Mouse (Mus musculus): Measurements from ENCODE around the gene Nsg2.
"Not testable (repeated sequence)": the region's sequence is repeated elsewhere in the genome, so short reads cannot be mapped to it uniquely, and the experiment has no call there.

Gene Nsg2

DNA sequence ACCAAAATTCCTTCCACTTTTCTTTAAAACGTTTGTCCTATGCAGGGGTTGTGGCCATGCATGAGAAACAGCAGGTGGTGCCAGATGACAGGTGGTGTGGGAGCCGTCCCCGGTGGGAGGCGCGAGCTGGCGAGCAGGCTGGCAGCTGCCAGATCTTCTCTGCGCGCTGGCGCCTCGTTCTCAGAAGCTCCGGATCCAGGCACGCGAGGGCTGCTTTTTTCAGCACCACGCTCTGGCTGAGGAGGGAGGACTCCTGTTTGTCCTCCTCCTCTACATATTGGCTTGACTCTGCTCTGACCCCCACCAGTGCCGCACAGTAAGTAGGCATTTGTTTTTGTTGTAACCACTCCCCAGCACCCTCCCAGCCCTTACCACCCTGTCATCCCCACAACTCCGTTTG lies at the start of gene Nsg2:
Nsg2 (plus strand) TSS at position 183 of the 400 bp plus-strand sequence.
- DNase-seq: peak; percentile 94 to 96

- DNase-seq: no peak
Measured at GRCm38 (mm10) chr11:31960071-31960470, 40.2 kb upstream of the Nsg2 start.

- no peak for DNase-seq
Measured at GRCm38 (mm10) chr11:31963993-31964392, 36.3 kb upstream of the Nsg2 start.

DNA sequence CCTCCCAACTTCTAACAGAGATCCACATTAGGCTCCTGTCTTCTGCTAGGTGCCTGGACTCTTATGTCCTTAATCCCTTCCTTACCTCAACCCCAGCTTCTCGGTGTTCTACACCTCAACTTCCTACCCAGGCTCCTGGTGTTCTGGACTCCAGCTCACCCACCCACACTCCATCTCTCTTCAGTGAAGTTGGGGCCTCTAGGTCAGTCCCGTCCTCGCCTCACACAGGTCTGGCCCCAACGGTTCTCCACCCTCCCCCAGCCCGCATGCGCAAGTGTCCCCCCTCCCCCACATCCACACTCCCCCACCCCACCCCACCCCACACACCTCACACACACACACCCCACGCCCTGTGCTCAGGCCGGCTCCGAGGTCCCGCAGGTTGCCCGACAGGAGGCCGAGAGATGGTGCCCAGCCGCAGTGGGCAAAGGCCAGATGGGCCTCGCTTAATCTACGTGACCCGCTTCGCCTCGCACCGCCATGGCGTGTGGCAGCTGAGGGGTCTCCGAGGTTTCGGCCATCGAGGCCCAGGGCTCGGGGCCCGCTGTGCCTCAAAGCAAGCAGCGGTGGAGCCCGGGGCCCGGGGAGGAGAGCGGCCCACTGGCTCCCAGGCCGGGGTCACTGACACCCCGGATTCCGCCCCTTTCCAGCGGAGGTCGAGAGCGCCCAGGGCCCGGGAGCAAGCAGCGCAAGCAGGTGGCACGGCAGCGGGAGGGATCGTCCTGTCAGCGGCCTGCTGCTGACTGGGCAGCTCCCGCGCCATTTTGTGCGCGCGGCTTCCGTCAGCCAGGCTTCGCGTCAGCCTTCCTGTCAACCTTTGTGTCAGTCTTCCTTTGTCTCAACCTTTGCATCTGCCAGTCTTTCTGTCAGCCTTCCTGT lies 34.8 kb upstream of the Nsg2 start, which contains the start of gene 4930524B15Rik:
4930524B15Rik (plus strand) TSS at position 337 of the 879 bp plus-strand sequence.
- DNase-seq: peak; percentile 44 to 54

GRCm38 (mm10) chr11:31974132-31974531 lies 26.1 kb upstream of the Nsg2 start:
- no peak for DNase-seq

DNA sequence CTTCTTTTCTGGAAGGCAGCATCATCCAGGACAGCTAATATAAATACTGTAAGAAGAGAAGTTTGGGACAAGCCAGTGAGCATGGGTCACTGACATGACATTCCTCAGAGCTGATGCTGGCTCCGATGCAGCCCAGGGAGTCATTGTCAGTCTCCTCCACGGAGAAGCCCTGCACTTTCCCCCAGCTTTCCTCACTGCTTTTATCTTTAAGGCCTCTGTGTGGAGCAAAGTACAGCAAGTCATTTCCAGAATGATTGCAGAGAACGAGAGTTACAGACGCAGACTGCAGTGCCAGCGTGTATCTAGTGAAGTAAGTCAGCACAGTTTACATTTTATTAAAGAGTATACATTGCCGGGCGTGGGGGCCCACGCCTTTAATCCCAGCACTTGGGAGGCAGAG lies 25.4 kb upstream of the Nsg2 start:
- no peak for DNase-seq

DNA sequence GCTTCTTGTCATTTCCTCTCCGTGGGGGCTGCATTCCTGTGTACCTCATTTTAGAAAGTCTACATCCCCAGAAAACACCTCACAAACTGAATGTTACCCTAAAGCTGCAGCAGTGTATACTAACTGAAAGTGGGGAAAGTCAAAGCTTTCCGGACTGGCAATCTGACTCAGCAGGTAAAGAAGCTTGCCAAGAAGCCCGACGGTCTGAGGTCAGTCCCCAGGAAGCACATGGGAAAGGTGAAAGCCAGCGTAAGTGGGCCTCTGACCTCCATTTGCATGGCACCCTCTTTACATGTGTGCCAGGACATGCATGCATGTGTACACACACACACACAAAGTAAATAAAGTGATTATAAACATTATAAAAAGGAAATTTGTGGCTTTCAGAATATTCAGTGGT lies 24.6 kb upstream of the Nsg2 start:
- no peak for DNase-seq

DNA sequence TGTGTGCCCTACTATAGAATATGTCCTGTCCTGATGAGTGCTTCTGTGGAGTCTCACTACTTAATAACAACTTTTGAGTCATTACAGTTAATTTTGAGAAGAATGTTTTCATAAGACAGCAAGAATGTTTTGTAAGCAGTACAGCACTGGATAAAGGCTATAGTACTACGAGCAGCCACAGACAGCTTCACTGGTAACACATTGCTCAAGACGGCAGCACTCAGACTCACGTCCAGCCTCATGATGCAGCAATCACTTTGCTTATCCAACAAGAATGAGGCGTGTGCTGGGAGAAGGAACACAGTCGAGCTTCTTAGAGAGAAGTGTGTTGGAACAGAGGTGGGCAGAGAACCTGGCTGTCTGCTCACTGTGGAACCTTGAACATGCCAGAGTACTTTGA lies 24.1 kb upstream of the Nsg2 start:
- DNase-seq: no peak

DNA sequence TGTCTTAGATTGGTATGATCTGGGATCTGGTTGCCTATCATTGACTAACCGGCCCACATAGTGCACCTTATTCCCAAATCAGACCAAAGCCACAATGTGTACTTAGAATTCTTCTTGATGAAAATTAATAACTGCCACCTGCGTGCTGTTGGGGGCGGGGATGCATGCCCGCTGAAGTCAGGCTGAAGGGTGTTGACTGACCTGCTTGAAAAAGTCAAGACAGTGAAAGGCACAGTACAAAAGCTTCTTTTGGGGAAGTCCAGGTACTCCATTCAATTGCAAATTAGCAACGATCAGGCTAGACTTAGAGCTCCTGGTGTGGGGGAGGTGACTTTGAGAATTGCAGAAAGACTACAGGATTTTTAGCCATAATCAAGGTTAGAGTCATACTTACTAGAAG lies 20.2 kb upstream of the Nsg2 start:
- not testable (repeated sequence) for DNase-seq

- no peak for DNase-seq
Measured at GRCm38 (mm10) chr11:31981830-31982229, 18.4 kb upstream of the Nsg2 start.

GRCm38 (mm10) chr11:31982247-31982943 lies 17.9 kb upstream of the Nsg2 start:
- not testable (repeated sequence) for DNase-seq

- DNase-seq: no peak
Measured at GRCm38 (mm10) chr11:31983249-31983648, 17.0 kb upstream of the Nsg2 start.

- no peak for DNase-seq
Measured at GRCm38 (mm10) chr11:31984786-31985185, 15.5 kb upstream of the Nsg2 start.

DNA sequence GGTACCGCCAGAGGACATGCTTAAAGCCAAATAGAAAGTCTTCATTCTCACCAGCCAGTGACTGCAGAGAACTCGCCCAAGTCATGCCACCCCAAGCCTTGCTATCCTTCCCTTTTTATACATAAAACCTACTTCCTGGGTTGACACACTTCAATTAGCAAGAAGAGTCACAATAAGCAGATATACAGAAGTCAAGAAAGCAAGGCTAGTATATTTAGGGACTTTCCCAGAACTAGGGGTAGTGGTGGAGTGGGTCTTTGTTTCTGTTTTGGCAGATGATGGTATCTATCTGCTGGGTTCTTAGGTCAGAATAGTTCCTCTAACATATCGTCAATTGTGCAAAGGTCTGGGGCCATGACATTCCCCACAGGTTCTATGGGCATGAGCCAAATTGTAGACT lies 7.7 kb upstream of the Nsg2 start:
- no peak for DNase-seq

DNA sequence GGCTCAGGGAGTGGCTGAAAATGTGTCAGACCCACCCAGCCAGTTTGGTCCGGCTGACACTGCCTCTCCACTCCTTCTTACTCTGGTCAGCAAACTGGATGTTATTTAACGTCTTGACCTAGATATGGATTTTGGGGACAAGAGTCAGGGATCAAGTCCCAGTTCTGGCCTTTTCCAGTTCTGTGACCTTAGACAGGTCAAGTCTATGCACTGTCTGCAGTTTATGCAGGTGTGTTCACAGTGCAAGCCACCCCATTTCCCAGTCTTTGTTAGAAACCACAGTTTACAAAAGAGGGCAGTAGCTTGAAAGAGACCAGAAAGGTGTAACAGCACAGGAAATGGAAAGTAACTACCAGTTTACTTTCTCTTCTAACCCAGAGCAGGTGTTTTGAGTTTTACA lies 547 bp upstream of the Nsg2 start:
- DNase-seq: peak; percentile 18 to 39

DNA sequence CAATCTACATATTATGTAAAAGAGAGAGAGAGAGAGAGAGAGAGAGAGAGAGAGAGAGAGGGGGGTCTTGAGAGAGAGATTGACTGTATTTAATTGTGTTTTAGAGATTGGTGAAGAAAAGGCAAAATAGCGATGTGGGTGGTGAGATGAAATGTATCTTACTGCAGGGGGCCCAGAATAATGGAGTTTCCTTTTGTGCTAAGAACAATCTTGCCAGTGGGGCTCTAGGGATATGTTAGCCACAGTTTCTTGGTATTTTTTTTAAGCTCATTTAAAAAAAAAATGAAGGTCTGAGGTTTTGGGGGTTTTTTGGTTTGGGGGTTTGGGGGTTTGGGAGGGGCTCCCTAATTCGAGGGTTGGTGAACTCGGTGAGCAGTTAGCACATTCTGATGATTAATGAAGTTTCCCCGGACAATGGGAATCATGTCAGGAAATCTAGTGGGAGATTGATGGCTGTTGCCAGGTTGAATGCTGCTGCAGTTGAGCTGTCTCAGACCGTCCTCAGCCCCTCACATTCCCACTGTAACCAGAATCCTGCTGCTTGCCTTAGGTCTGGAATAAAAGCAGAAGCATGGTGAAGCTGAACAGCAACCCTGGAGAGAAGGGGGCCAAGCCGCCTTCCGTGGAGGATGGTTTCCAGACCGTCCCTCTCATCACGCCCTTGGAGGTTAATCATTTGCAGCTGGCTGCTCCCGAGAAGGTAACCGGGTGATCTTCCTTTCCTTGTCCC lies 1.1 kb downstream of the Nsg2 start:
- DNase-seq: peak; percentile 57 to 61

DNA sequence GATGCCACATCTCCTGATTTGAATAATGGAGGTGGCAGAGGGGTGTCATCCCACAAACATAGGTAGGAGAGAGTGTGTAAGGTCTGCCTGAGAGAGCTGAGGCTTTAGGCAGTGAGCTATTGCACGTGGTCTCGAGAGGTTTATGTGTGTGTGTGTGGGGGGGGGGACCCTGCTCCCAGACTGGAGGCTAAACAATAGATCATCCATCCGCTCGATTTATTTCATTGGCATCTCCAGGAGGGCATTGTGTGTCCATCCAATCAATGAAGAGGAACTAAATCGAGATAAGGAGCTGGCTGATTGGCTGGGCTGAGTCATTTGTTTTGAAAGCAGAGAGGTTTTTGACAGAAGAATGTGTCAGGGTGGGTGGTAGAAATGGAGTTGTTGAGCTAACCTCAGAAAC lies 2.4 kb downstream of the Nsg2 start:
- DNase-seq: peak; percentile 52

DNA sequence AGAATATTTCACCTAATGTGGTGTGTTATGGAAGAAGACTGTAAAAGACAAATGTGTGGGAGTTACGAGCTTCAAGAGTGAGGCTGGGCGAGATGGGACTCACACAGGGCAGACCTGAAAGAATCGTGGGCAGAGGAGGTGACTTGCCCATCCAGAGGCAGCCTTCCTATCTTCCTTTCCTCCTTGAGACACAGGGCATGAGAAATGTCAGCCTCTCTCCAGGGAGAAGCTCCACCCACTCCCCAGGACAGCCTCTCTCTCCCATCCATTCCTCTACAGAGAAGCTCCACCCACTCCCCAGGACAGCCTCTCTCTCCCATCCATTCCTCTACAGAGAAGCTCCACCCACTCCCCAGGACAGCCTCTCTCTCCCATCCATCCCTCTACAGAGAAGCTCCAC lies 7.8 kb downstream of the Nsg2 start:
- not testable (repeated sequence) for DNase-seq

GRCm38 (mm10) chr11:32008852-32009251 lies 8.6 kb downstream of the Nsg2 start:
- DNase-seq: no peak

- DNase-seq: peak; percentile 78 to 85
Measured at GRCm38 (mm10) chr11:32009961-32010662, 9.8 kb downstream of the Nsg2 start.

GRCm38 (mm10) chr11:32010663-32010970 lies 10.4 kb downstream of the Nsg2 start:
- DNase-seq: no peak

DNA sequence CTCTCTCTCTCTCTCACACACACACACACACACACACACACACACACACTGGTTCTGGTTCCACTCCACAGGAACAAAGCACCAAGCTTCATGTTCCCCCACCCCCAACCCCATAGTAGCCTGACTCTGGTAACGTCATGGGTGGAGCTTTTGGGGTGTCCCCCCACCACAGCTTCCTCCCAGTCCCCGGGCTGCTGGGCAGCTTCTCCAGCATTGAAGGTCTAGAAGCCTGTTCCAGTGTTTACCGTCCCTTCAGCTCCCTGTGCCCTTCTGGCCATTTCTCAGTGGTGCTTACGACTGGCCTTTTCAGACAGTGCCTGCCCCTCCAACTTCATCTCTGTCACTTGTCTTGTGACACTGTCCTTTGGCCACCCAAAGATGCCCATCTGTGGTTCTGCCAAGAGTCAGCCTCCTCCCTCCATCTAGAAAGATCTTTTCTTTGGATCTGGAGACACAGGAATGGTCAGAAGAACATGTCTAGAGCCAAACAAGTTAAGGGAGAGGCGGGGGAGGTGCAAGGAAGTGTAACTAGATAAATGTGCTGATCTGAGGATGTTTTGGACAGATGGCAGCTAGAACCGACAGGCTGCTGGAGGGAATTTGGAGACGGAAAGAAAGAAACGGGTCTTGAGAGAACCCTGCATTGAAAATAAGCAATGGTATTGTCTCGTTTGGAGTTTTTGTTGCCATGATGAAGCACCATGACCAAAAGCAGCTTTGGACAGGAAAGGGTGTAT lies 11.8 kb downstream of the Nsg2 start:
- DNase-seq: peak; percentile 37

Measured in cerebellum, postnatal 10 days (tissue).